Mouse (Mus musculus): ENCODE results near the gene Naxe. TPM values are rescaled to one million over a fixed set of nuclear protein-coding genes. Genes with fewer than 3 reads are reported as not detected.
A peak's percentile ranks its signal among the peaks of the same experiment; 100 is the strongest.

Gene Naxe
- polyA plus RNA-seq, 1 experiment = 69.0 TPM

- peaks cover 5% of the 10 kb centered on the region; the same call in 1 of the 2 replicates for H3K4me1 ChIP-seq (replicated peaks; ENCODE audit: control insufficient read depth, insufficient read depth, low read length)
- H3K27me3 ChIP-seq (ENCODE audit: control insufficient read depth, insufficient read depth, low read length) = peaks cover 30% of the 10 kb centered on the region
- WGBS = 4% methylated on average over 81 of the region's 81 CpGs
- TF ChIP-seq POLR2A (IDR thresholded peaks at IDR 0.05; ENCODE audit: control insufficient read depth, extremely low read depth, insufficient read depth, low read length, poor library complexity) (no peak), CTCF (IDR thresholded peaks at IDR 0.05; ENCODE audit: borderline replicate concordance, control insufficient read depth, extremely low read depth, insufficient read depth, low read length, poor library complexity) (no peak)
- H3K27ac ChIP-seq (ENCODE audit: control insufficient read depth, insufficient read depth, low read length) = no peak overlapping the region
- no peaks in the 10 kb centered on the region for H3K36me3 ChIP-seq (ENCODE audit: control insufficient read depth, insufficient read depth, low read length)
- DNase-seq = no peak
- peak overlapping the region; percentile 21 for H3K4me3 ChIP-seq (ENCODE audit: control insufficient read depth, insufficient read depth, low read length)
Measured at GRCm38 (mm10) chr3:88023192-88024074, 34.9 kb downstream of the Naxe start.

GRCm38 (mm10) chr3:88022322-88023191, 35.7 kb downstream of the Naxe start:
- Histone ChIP-seq H3K27me3 (ENCODE audit: control insufficient read depth, insufficient read depth, low read length) (peaks cover 30% of the 10 kb centered on the region), H3K4me3 (ENCODE audit: control insufficient read depth, insufficient read depth, low read length) (peak overlapping the region; percentile 21), H3K4me1 (replicated peaks; ENCODE audit: control insufficient read depth, insufficient read depth, low read length) (peaks cover 5% of the 10 kb centered on the region; the same call in 1 of the 2 replicates), H3K27ac (ENCODE audit: control insufficient read depth, insufficient read depth, low read length) (no peak overlapping the region), H3K36me3 (ENCODE audit: control insufficient read depth, insufficient read depth, low read length) (no peaks in the 10 kb centered on the region)
- 3% methylated on average over 66 of the region's 66 CpGs for WGBS
- TF ChIP-seq POLR2A (IDR thresholded peaks at IDR 0.05; ENCODE audit: control insufficient read depth, extremely low read depth, insufficient read depth, low read length, poor library complexity) (no peak), CTCF (IDR thresholded peaks at IDR 0.05; ENCODE audit: borderline replicate concordance, control insufficient read depth, extremely low read depth, insufficient read depth, low read length, poor library complexity) (no peak)
- DNase-seq = peak; percentile 71

GRCm38 (mm10) chr3:88010634-88011265, 47.5 kb downstream of the Naxe start:
- peak; percentile 31 for DNase-seq
- no peak for TF ChIP-seq POLR2A (IDR thresholded peaks at IDR 0.05; ENCODE audit: control insufficient read depth, extremely low read depth, insufficient read depth, low read length, poor library complexity)
- TF ChIP-seq CTCF (IDR thresholded peaks at IDR 0.05; ENCODE audit: borderline replicate concordance, control insufficient read depth, extremely low read depth, insufficient read depth, low read length, poor library complexity) = no peak
- no peaks in the 10 kb centered on the region for H3K4me1 ChIP-seq (replicated peaks; ENCODE audit: control insufficient read depth, insufficient read depth, low read length)

More at GRCm38 (mm10) chr3:88010634-88011265, 47.5 kb downstream of the Naxe start:
- H3K4me3 ChIP-seq (ENCODE audit: control insufficient read depth, insufficient read depth, low read length) = no peak overlapping the region
- no peaks in the 10 kb centered on the region for H3K36me3 ChIP-seq (ENCODE audit: control insufficient read depth, insufficient read depth, low read length)
- H3K27me3 ChIP-seq (ENCODE audit: control insufficient read depth, insufficient read depth, low read length) = no peaks in the 10 kb centered on the region
- 10% methylated on average over 6 of the region's 6 CpGs for WGBS
- H3K27ac ChIP-seq (ENCODE audit: control insufficient read depth, insufficient read depth, low read length) = no peak overlapping the region

Other genes starting within 250 kb of the Naxe start
- gene Pear1, start 234.2 kb downstream of the Naxe start, polyA plus RNA-seq (2012; rRNA removed) = 17.5 and 19.8 TPM in 2 replicates
- gene Sh2d2a, start 211.7 kb downstream of the Naxe start, polyA plus RNA-seq (2012; rRNA removed) = 179 and 180 TPM in 2 replicates
- gene Prcc, start 172.9 kb downstream of the Naxe start, polyA plus RNA-seq (2012; rRNA removed) = 54.5 and 60.0 TPM in 2 replicates
- 112 and 136 TPM in 2 replicates for gene Hdgf, start 152.2 kb downstream of the Naxe start, polyA plus RNA-seq (2012; rRNA removed)
- gene Mrpl24, start 139.0 kb downstream of the Naxe start, polyA plus RNA-seq (2012; rRNA removed) = 60.5 and 72.4 TPM in 2 replicates
- 31.6 and 40.8 TPM in 2 replicates for gene Isg20l2, start 128.2 kb downstream of the Naxe start, polyA plus RNA-seq (2012; rRNA removed)
- 68.0 and 75.4 TPM in 2 replicates for gene Rrnad1, start 127.8 kb downstream of the Naxe start, polyA plus RNA-seq (2012; rRNA removed)
- 1.6 and 2.3 TPM in 2 replicates for gene Crabp2, start 109.8 kb downstream of the Naxe start, polyA plus RNA-seq (2012; rRNA removed)
- 1.1 and 1.3 TPM in 2 replicates for gene Nes, start 87.4 kb downstream of the Naxe start, polyA plus RNA-seq (2012; rRNA removed)
- 0.23 and 0.54 TPM in 2 replicates for gene Bcan, start 58.3 kb downstream of the Naxe start, polyA plus RNA-seq (2012; rRNA removed)
- gene Hapln2, start 30.9 kb downstream of the Naxe start, polyA plus RNA-seq (2012; rRNA removed) = 0.23 and 0.26 TPM in 2 replicates
- gene Gpatch4, start 15.4 kb downstream of the Naxe start, polyA plus RNA-seq (2012; rRNA removed) = 11.3 and 14.7 TPM in 2 replicates
- gene Ttc24, start 19.8 kb upstream of the Naxe start, polyA plus RNA-seq (2012; rRNA removed) = 0.47 and 0.55 TPM in 2 replicates
- gene Iqgap3, start 23.5 kb upstream of the Naxe start, polyA plus RNA-seq (2012; rRNA removed) = 19.7 and 24.6 TPM in 2 replicates
- 343 and 377 TPM in 2 replicates for gene Mef2d, start 83.9 kb upstream of the Naxe start, polyA plus RNA-seq (2012; rRNA removed)
- 2.5 and 2.7 TPM in 2 replicates for gene Rhbg, start 196.2 kb upstream of the Naxe start, polyA plus RNA-seq (2012; rRNA removed)
- gene Gm38392, start 228.7 kb upstream of the Naxe start, polyA plus RNA-seq (2012; rRNA removed) = 0.11 TPM in 1 of 2 replicates, not detected in the other
- 2.8 and 3.3 TPM in 2 replicates for gene Tsacc, start 238.5 kb upstream of the Naxe start, polyA plus RNA-seq (2012; rRNA removed)
- 166 and 205 TPM in 2 replicates for gene Cct3, start 238.6 kb upstream of the Naxe start, polyA plus RNA-seq (2012; rRNA removed)